Mouse (Mus musculus): ENCODE data around the gene Col5a3.
"Not testable (repeated sequence)": the region's sequence is repeated elsewhere in the genome, so short reads cannot be mapped to it uniquely, and the experiment has no call there.

The Col5a3 gene

GRCm38 (mm10) chr9:20814521-20815272 is at the start of gene Col5a3:
Col5a3 (minus strand) TSS chr9:20815067.
- DNase-seq (ENCODE audit: low read depth) = no peak

- DNase-seq (ENCODE audit: low read depth) = no peak
Measured at GRCm38 (mm10) chr9:20862225-20862624, 47.4 kb upstream of the Col5a3 start.

GRCm38 (mm10) chr9:20861821-20862220 is 47.0 kb upstream of the Col5a3 start:
- peak; percentile 45 for DNase-seq (ENCODE audit: low read depth)

GRCm38 (mm10) chr9:20859926-20860325 is 45.1 kb upstream of the Col5a3 start:
- DNase-seq (ENCODE audit: low read depth) = peak; percentile 20

- peak; percentile 87 for DNase-seq (ENCODE audit: low read depth)
Measured at GRCm38 (mm10) chr9:20857131-20857530, 42.3 kb upstream of the Col5a3 start.

GRCm38 (mm10) chr9:20850179-20850578 is 35.3 kb upstream of the Col5a3 start:
- no peak for DNase-seq (ENCODE audit: low read depth)

GRCm38 (mm10) chr9:20842670-20843069 is 27.8 kb upstream of the Col5a3 start:
- DNase-seq (ENCODE audit: low read depth) = peak; percentile 38

- peak; percentile 40 for DNase-seq (ENCODE audit: low read depth)
Measured at GRCm38 (mm10) chr9:20842211-20842610, 27.3 kb upstream of the Col5a3 start.

GRCm38 (mm10) chr9:20838931-20839330 is 24.1 kb upstream of the Col5a3 start:
- DNase-seq (ENCODE audit: low read depth) = no peak

GRCm38 (mm10) chr9:20837184-20837947 is 22.5 kb upstream of the Col5a3 start:
- DNase-seq (ENCODE audit: low read depth) = no peak

- not testable (repeated sequence) for DNase-seq (ENCODE audit: low read depth)
Measured at GRCm38 (mm10) chr9:20835431-20835954, 20.6 kb upstream of the Col5a3 start.

GRCm38 (mm10) chr9:20834881-20835280 is 20.0 kb upstream of the Col5a3 start:
- no peak for DNase-seq (ENCODE audit: low read depth)

- peak; percentile 71 for DNase-seq (ENCODE audit: low read depth)
Measured at GRCm38 (mm10) chr9:20830901-20831643, 16.2 kb upstream of the Col5a3 start.

GRCm38 (mm10) chr9:20828127-20828526 is 13.3 kb upstream of the Col5a3 start:
- no peak for DNase-seq (ENCODE audit: low read depth)

- no peak for DNase-seq (ENCODE audit: low read depth)
Measured at GRCm38 (mm10) chr9:20825781-20826180, 10.9 kb upstream of the Col5a3 start.

GRCm38 (mm10) chr9:20822821-20823220 is 8.0 kb upstream of the Col5a3 start:
- DNase-seq (ENCODE audit: low read depth) = no peak

GRCm38 (mm10) chr9:20820001-20820400 is 5.1 kb upstream of the Col5a3 start:
- no peak for DNase-seq (ENCODE audit: low read depth)

GRCm38 (mm10) chr9:20818236-20818635 is 3.4 kb upstream of the Col5a3 start, which contains the start of gene Rdh8:
Rdh8 (plus strand) TSS chr9:20818503.
- no peak for DNase-seq (ENCODE audit: low read depth)

GRCm38 (mm10) chr9:20812537-20813271 is 2.2 kb downstream of the Col5a3 start:
- DNase-seq (ENCODE audit: low read depth) = peak; percentile 8

- DNase-seq (ENCODE audit: low read depth) = no peak
Measured at GRCm38 (mm10) chr9:20810773-20811172, 4.1 kb downstream of the Col5a3 start.

GRCm38 (mm10) chr9:20810271-20810670 is 4.6 kb downstream of the Col5a3 start:
- no peak for DNase-seq (ENCODE audit: low read depth)

- no peak for DNase-seq (ENCODE audit: low read depth)
Measured at GRCm38 (mm10) chr9:20805706-20806105, 9.2 kb downstream of the Col5a3 start.

Measured in 416B (cell line).